Mouse (Mus musculus) embryo, embryonic 10.5 days (tissue): Measurements from ENCODE around the gene Olfr1469.
"Not testable (repeated sequence)": the region's sequence is repeated elsewhere in the genome, so short reads cannot be mapped to it uniquely, and the experiment has no call there.

ENCODE experiments used
- DNase-seq: peaks from one replicate; pipeline ENCODE4 v3.0.0-alpha.2; 2015; ENCODE audit warnings: low spot score

Gene Olfr1469

GRCm38 (mm10) chr19:13407549-13407948 is at the start of gene Olfr1469:
TSS of gene Olfr1469 (plus strand) at chr19:13407849.
- no peak for DNase-seq

- no peak for DNase-seq
Observed at GRCm38 (mm10) chr19:13361936-13362335, 45.7 kb upstream of the Olfr1469 start, which contains the start of gene Olfr1467. TSS of gene Olfr1467 (plus strand) at chr19:13362236.

GRCm38 (mm10) chr19:13443109-13443508 is 35.5 kb downstream of the Olfr1469 start, which contains the start of gene Olfr1471:
TSS of gene Olfr1471 (plus strand) at chr19:13443409.
- not testable (repeated sequence) for DNase-seq

GRCm38 (mm10) chr19:13455986-13456385 is 48.3 kb downstream of the Olfr1469 start, which contains the start of gene Olfr1472:
TSS of gene Olfr1472 (minus strand) at chr19:13456086.
- no peak for DNase-seq
